In the genomic region with DNA sequence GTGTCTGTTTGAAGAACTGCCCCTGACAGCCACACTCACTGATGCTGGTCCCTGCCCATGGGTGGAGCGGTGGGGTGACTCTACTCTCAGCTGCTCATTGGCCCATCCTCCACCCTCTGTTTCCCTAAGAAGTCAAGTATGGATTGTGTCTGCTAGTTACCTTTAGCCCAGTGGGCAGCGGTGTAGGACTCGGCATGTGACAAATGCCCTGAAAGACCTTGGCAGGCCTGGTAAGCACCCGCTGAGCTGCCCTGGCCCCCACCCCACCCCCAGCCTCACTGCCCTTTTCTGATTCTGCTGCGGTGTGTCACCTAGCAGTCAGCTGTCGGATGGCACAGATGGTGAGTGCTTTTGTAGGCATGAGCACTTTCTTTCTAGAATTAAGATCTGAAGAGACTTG, we compare ENCODE assay signal across 12 mouse cellular contexts. TPM values are rescaled to one million over a fixed set of nuclear protein-coding genes. Genes with fewer than 3 reads are reported as not detected.
DNase-seq lines count a peak whose midpoint lies in the region; ATAC-seq and TF ChIP-seq lines count a peak whose summit lies in the region.
"Had no signal": no experiment of that assay in that cellular context is flagged by ENCODE, and none has a peak within 500 bp of the region (broad histone marks: within the 10 kb centered on the region; RNA-seq: fewer than 3 reads in every experiment).

No protein-coding gene starts in this region.

- no peaks in the 10 kb centered on the region for H3K36me3 ChIP-seq in embryonic facial prominence, embryonic 15.5 days
- no peaks in the 10 kb centered on the region for H3K36me3 ChIP-seq in embryonic facial prominence, embryonic 10.5 days (replicated peaks)
- H3K36me3 ChIP-seq in G1E (replicated peaks), result peaks cover 83% of the 10 kb centered on the region
- H3K36me3 ChIP-seq in heart, embryonic 13.5 days, result peaks cover 11% of the 10 kb centered on the region; the same call in 1 of the 2 replicates
- H3K36me3 ChIP-seq in forebrain, embryonic 13.5 days (ENCODE audit: poor library complexity, severe bottlenecking), result no peaks in the 10 kb centered on the region
- H3K36me3 ChIP-seq: hindbrain, embryonic 15.5 days; midbrain, embryonic 12.5 days had no signal

- peaks cover 16% of the 10 kb centered on the region for H3K4me1 ChIP-seq in embryonic facial prominence, embryonic 15.5 days
- H3K4me1 ChIP-seq in embryonic facial prominence, embryonic 10.5 days, result peaks cover 17% of the 10 kb centered on the region
- peaks cover 72% of the 10 kb centered on the region for H3K4me1 ChIP-seq in G1E (ENCODE audit: insufficient read depth, low read depth, low read length)
- H3K4me1 ChIP-seq in heart, embryonic 13.5 days, result peaks cover 25% of the 10 kb centered on the region
- H3K4me1 ChIP-seq in forebrain, embryonic 13.5 days, result peaks cover 10% of the 10 kb centered on the region

- H3K9ac ChIP-seq in embryonic facial prominence, embryonic 15.5 days, result no peak overlapping the region
- H3K9ac ChIP-seq in heart, embryonic 13.5 days, result peak overlapping the region; percentile 28; the same call in 1 of the 2 replicates
- no peak overlapping the region for H3K9ac ChIP-seq in forebrain, embryonic 13.5 days
- H3K9ac ChIP-seq: hindbrain, embryonic 15.5 days; midbrain, embryonic 12.5 days had no signal

- no peak for ATAC-seq in embryonic facial prominence, embryonic 15.5 days (ENCODE audit: insufficient number of reproducible peaks, low FRiP score, low TSS enrichment, low read depth)
- no peak for ATAC-seq in G1E (ENCODE audit: extremely low read depth, insufficient number of reproducible peaks, low FRiP score, poor library complexity, severe bottlenecking)
- ATAC-seq in heart, embryonic 13.5 days (ENCODE audit: extremely low read depth, insufficient number of reproducible peaks, low FRiP score, low TSS enrichment), result no peak
- no peak for ATAC-seq in forebrain, embryonic 13.5 days
- ATAC-seq: Patski had no signal

- no peak overlapping the region for H3K27ac ChIP-seq in embryonic facial prominence, embryonic 15.5 days (replicated peaks)
- no peak overlapping the region for H3K27ac ChIP-seq in embryonic facial prominence, embryonic 10.5 days (replicated peaks)
- no peak overlapping the region for H3K27ac ChIP-seq in heart, embryonic 13.5 days (replicated peaks)
- H3K27ac ChIP-seq in forebrain, embryonic 13.5 days, result no peak overlapping the region
- H3K27ac ChIP-seq: hindbrain, embryonic 15.5 days; midbrain, embryonic 12.5 days had no signal

- no peaks in the 10 kb centered on the region for H3K9me3 ChIP-seq in embryonic facial prominence, embryonic 15.5 days (replicated peaks)
- H3K9me3 ChIP-seq in embryonic facial prominence, embryonic 10.5 days, result no peaks in the 10 kb centered on the region
- H3K9me3 ChIP-seq in G1E (replicated peaks), result no peaks in the 10 kb centered on the region
- H3K9me3 ChIP-seq in heart, embryonic 13.5 days, result no peaks in the 10 kb centered on the region
- no peaks in the 10 kb centered on the region for H3K9me3 ChIP-seq in forebrain, embryonic 13.5 days (replicated peaks)
- H3K9me3 ChIP-seq: hindbrain, embryonic 15.5 days; midbrain, embryonic 12.5 days had no signal

- no peaks in the 10 kb centered on the region for H3K27me3 ChIP-seq in embryonic facial prominence, embryonic 15.5 days
- H3K27me3 ChIP-seq in embryonic facial prominence, embryonic 10.5 days (replicated peaks; ENCODE audit: low read depth, poor library complexity, severe bottlenecking), result no peaks in the 10 kb centered on the region
- H3K27me3 ChIP-seq in G1E (ENCODE audit: insufficient read depth, low read length), result no peaks in the 10 kb centered on the region
- no peaks in the 10 kb centered on the region for H3K27me3 ChIP-seq in heart, embryonic 13.5 days (replicated peaks)
- H3K27me3 ChIP-seq in forebrain, embryonic 13.5 days, result no peaks in the 10 kb centered on the region
- H3K27me3 ChIP-seq: hindbrain, embryonic 15.5 days; Patski had no signal

- TF ChIP-seq CTCF in G1E (IDR thresholded peaks at IDR 0.05; ENCODE audit: low read depth, low read length), result no peak

- DNase-seq in embryonic facial prominence, embryonic 10.5 days (ENCODE audit: low spot score), result no peak
- DNase-seq in G1E (ENCODE audit: low spot score), result peak; percentile 17
- DNase-seq in kidney, postnatal 36 days, result peak; percentile 85 to 93
- no peak for DNase-seq in embryo, embryonic 10 days (ENCODE audit: low spot score)
- DNase-seq in layer of hippocampus, postnatal 36 days, result no peak
- DNase-seq: cerebellum, adult 11-12 months had no signal

- WGBS in embryonic facial prominence, embryonic 15.5 days, result 73% methylated on average over 6 of the region's 6 CpGs
- WGBS in embryonic facial prominence, embryonic 10.5 days, result 86% methylated on average over 6 of the region's 6 CpGs
- 61% methylated on average over 6 of the region's 6 CpGs for WGBS in heart, embryonic 13.5 days
- WGBS in forebrain, embryonic 13.5 days, result 84% methylated on average over 6 of the region's 6 CpGs

- H3K4me3 ChIP-seq in embryonic facial prominence, embryonic 15.5 days (replicated peaks), result peak overlapping the region; percentile 10; the same call in 1 of the 2 replicates
- H3K4me3 ChIP-seq in embryonic facial prominence, embryonic 10.5 days, result no peak overlapping the region
- peak overlapping the region; percentile 43; the same call in 1 of the 2 replicates for H3K4me3 ChIP-seq in G1E (ENCODE audit: low read depth, low read length)
- peak overlapping the region; percentile 1; the same call in 1 of the 2 replicates for H3K4me3 ChIP-seq in heart, embryonic 13.5 days
- H3K4me3 ChIP-seq in forebrain, embryonic 13.5 days, result no peak overlapping the region
- H3K4me3 ChIP-seq: hindbrain, embryonic 15.5 days; midbrain, embryonic 12.5 days had no signal

- H3K4me2 ChIP-seq in embryonic facial prominence, embryonic 15.5 days (replicated peaks), result no peak overlapping the region
- H3K4me2 ChIP-seq in heart, embryonic 13.5 days, result peak overlapping the region; percentile 34
- H3K4me2 ChIP-seq in forebrain, embryonic 13.5 days, result no peak overlapping the region
- H3K4me2 ChIP-seq: hindbrain, embryonic 15.5 days; midbrain, embryonic 12.5 days had no signal

RNA-seq across cellular contexts. Expression of a gene that starts 20.0 kb away (rescaled TPM):
- polyA plus RNA-seq in embryonic facial prominence, embryonic 15.5 days (2015; fragmentation: Nextera tagmentation; extraction: Ambion mirVana), result 40.5 and 44.2 TPM in 2 replicates
- 8.0 and 8.7 TPM in 2 replicates for polyA plus RNA-seq in embryonic facial prominence, embryonic 10.5 days (2016; fragmentation: Nextera tagmentation; extraction: Ambion mirVana)
- 143 and 149 TPM in 2 replicates for total RNA-seq in G1E (2014; fragmentation: Nextera tagmentation)
- 48.6 and 55.0 TPM in 2 replicates for total RNA-seq in G1E (2017)
- polyA plus RNA-seq in G1E (2012), result 19.4 and 27.0 TPM in 2 replicates
- polyA plus RNA-seq in heart, embryonic 13.5 days (2015; fragmentation: Nextera tagmentation; extraction: Ambion mirVana), result 21.0 and 21.4 TPM in 2 replicates
- polyA plus RNA-seq in forebrain, embryonic 13.5 days (2015; fragmentation: Nextera tagmentation; extraction: Ambion mirVana), result 5.8 and 6.7 TPM in 2 replicates
- 10 to 100 TPM; 39.8 to 44.9 TPM for total RNA-seq in layer of hippocampus, postnatal 36 days (2021)

Comparison
In these comparisons a context has a peak if more than half of its experiments do, and no peak if none do; other contexts are left out.
1. H3K4me3 ChIP-seq: peak in embryonic facial prominence, embryonic 15.5 days (single experiment), G1E (single experiment) and heart, embryonic 13.5 days (single experiment); none in embryonic facial prominence, embryonic 10.5 days (single experiment) and forebrain, embryonic 13.5 days (single experiment).
2. DNase-seq: peak in G1E (single experiment) and kidney, postnatal 36 days (2 of 2); none in embryonic facial prominence, embryonic 10.5 days (single experiment), embryo, embryonic 10 days (single experiment) and layer of hippocampus, postnatal 36 days (0 of 2).